Mouse (Mus musculus) embryo, embryonic 9.5 days (tissue): ENCODE measurements around the gene Arhgap1.

Experiments
- DNase-seq: peaks from one replicate; pipeline ENCODE4 v3.0.0-alpha.2; 2017; ENCODE audit errors: extremely low spot score

Gene Arhgap1

DNA sequence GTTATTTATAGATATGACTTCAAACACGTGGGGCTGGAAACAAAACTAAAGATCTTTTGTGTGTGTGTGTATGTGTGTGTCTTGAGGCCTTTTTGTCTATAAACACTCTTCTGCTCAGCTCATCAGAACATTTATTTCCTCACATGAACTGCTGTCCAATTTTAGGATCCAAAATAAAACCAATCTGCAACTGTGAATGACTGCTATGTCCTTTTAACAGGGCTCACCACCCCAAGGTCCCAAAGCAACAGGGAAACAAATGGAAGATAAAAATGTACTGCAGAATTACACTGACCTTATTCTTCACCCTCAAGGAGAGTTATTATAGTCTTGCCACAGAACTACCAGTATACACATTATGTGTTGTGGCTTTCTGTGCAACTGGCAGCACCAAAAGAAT, 49.6 kb downstream of the Arhgap1 start:
- DNase-seq, result no peak

DNA sequence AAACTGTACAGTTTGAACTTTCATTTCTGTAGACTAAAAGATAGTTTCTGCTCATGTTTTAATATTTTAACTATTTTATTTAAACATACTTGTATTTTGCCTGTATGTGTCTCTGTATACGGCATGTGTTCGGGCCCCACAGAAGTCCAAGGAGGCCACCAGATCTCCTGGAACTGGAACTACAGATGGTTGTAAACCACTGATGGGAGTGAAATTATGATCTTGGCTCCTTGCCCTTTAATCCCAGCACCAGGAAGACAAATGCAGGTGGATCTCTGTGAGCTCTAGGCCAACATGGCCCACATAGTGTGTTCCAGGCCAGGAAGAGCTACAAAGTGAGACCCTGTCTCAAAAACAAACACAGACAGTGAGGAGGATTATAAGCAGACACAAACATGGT, 51.7 kb downstream of the Arhgap1 start:
- no peak for DNase-seq

DNA sequence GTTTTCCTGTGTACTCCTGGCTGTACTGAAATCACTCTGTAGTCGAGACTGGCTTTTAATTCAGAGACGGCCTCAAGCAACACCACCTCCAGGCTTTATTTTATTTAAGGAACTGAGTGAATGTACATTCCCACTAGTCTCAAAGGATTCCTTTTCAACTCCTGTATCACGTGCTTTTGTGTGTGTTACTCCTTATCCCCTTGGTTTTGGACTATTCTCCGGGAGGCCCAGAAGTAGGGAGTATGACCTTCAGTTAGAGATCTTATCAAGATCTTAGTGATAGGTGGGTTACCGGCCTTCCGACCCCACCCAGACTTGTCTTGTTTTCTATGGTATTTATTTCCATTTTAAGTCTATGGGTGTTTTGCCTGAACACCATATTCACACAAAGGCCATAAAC, 56.1 kb downstream of the Arhgap1 start:
- no peak for DNase-seq

DNA sequence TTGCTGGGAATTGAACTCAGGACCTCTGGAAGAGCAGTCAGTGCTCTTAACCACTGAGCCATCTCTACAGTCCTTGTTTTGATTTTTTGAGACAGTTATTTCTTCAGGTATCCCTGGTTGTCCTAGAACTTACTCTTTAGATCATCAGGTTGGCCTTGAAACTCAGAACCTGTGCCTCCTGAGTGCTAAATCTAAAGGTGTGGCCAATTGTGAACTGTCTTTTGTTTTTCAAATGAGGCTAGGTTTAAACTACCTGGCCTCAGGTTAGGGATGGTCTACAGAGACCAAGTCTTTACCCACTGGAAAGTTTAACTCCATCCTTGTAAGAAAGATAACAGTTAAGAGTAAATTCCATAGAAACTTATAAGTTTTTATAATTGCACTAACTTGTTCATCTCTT, 56.8 kb downstream of the Arhgap1 start:
- DNase-seq, result no peak

DNA sequence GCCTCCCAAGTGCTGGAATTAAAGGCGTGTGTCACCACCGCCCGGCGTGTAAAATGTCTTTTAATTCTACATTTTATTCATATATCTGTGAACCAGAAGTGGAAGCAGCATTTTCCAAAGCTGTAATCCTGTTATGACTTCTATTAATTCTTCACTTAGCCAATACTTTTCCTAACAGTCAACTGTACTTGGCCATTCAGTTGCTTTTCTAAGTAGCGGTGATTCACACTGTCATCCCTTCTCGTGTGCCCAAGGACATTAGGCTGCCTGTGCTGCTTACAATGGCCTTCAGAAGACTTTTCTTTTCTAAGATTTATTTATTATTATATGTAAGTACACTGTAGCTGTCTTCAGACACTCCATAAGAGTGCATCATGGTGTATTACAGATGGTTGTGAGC, 58.7 kb downstream of the Arhgap1 start:
- DNase-seq, result no peak

DNA sequence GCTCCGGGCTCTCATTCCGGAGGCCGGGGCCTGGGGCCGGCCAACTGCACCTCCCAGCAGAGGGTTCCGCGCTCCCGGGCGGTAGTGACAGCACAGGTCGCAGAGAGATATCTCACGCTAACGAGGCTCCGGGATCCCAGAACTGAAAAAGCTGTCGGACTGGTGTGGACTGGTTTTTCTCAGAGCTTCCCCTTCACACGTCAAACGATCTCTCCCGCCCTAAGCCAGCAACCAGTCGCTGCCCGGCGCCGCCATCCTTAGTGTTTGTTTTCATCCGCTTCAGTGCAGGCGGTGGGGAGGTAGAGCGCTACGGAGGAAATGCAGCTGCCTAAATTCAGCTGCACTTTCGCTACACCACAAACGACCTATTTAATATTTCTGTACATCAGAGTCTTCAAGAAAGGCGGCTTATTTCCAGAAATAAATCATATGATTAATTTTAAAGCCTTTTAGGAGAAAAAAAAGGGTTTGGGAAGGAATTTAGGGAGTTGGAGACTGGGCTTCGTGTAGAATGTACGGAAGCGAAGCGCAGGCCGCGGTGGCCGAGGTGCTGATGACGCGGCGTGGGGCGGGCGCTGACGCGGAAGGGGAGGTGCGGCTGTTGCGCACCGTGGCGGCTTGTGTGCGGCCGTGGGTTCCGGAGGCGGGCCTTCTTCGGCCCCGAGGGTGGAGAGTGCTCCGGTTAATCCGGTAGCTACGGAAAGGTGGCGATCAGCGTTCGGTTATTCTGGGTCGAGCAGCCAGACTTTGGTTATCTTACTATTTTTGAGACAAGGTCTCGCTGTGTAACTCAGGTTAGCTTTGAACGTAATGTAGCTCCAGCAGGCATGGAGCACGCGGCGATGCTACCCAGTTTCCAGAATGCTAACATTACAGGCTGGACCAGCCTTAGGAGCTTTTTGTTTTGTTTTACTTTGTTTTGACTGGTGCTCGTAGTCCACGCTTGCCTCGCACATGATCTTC, 60.9 kb downstream of the Arhgap1 start, which contains the start of the genes Atg13 and Harbi1:
Gene Atg13 (minus strand): TSS at position 305 of the 963 bp plus-strand sequence.
Gene Harbi1 (plus strand): TSS at position 581 of the 963 bp plus-strand sequence.
- peak; percentile 93 for DNase-seq

DNA sequence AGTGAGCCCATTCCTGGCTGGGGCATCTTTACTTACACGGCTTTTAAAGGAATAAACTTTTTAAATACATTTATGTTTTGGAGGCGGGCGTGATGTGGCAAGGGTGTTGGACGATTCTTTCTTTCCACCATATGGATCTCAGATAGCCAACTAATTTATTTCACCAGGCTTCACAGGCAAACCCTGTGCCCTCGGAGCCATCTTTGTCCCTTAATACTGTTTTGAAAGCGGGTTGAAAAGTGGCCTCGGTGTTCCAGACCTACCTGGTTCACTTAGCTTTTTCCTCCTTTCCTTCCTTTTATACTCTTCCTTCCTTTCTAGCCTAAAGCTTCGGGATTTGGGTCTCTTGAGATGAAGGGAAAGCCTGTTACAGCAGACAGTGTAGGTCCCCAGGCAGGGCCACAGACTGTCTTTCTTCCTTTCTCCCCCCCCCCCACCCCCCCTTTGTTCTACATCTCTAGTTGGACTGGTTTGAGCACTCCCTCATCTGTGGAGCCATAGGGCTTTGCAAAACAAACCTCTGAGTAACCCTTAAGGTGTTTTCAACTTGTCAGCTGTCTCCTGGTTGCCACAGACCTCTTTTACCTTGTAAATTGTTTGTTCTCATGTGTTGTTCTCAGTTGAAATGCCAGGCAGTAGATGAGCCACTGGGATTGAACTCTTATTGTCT, 61.7 kb downstream of the Arhgap1 start:
- DNase-seq, result peak; percentile 5

DNA sequence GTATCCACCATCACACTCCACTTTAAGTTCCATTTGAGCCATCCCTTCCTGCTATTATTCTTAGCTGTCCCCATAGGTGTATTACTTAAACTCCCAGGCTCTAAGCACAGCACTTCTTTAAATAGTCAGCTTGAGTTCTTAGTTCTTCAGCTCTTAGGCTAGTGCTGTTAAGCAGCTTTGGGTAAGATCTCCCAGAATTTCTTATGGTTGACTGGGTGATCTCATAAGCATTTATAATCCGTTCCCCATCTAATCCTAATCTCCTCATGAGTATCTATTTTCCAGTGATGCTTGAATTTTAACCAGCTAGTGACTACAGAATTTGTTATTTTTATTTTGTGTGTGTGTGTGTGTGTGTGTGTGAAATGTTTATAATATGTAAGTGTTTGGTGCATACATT, 65.3 kb downstream of the Arhgap1 start:
- DNase-seq, result no peak

DNA sequence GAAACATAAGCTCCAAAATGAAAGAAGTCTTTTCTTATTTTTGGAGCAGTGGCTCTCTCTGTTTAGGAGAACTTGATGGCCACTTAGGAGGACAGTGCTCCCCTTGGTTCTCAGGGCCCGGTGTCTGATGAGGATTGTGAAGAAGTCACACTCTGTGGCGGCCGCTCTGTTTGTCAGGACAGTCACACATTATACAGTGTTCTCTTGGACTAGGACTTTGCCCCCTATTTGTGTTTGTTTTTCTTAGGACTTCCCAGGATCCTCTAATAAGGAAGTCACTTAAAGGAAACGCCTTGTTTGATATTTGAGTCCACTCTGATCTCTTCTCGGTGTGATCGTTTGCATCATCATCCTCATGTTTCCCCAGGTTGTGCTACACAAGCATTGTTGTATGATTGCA, 68.6 kb downstream of the Arhgap1 start:
- no peak for DNase-seq
